Mouse (Mus musculus) macrophage (primary cell): ENCODE results near the gene Cops8. TPM values are rescaled to one million over a fixed set of nuclear protein-coding genes. Genes with fewer than 3 reads are reported as not detected.

Experiments used
- H3K27ac ChIP-seq: fragments of 350-480 bp; formaldehyde crosslinking; 2 replicates; pipeline ENCODE4 v1.9.0; 2021
- H3K36me3 ChIP-seq: fragments of 350-480 bp; formaldehyde crosslinking; 2 replicates; pipeline ENCODE4 v1.9.0; 2021; ENCODE audit errors: inconsistent target
- H3K4me3 ChIP-seq: fragments of 350-480 bp; formaldehyde crosslinking; 2 replicates; pipeline ENCODE4 v1.9.0; 2021; ENCODE audit errors: inconsistent target
- H3K79me2 ChIP-seq: fragments of 350-480 bp; formaldehyde crosslinking; 2 replicates; pipeline ENCODE4 v1.9.0; 2021; ENCODE audit errors: inconsistent target
- WGBS: methylation state at CpG from one replicate; pipeline ENCODE4 v1.1.7; 2026; ENCODE audit warnings: inconsistent platforms; ENCODE audit not compliant: missing documents; 5-methylcytosine and 5-hydroxymethylcytosine counted together
- polyA plus RNA-seq: library from polyadenylated mRNA; stranded (reverse); fragments of 250-400 nt; gene quantifications from 3 replicates; pipeline ENCODE4 v1.2.4, GENCODE M21; 2018; ENCODE audit warnings: inconsistent platforms

Cops8 gene
- polyA plus RNA-seq, 1 experiment from 2014 or later: 30.9 TPM

- peak overlapping the region; percentile 93 for H3K4me3 ChIP-seq
- H3K79me2 ChIP-seq: peaks cover 50% of the 10 kb centered on the region
- WGBS: 0% methylated on average over 26 of the region's 26 CpGs
- peaks cover 28% of the 10 kb centered on the region for H3K36me3 ChIP-seq
- peak overlapping the region; percentile 28; the same call in 1 of the 2 replicates for H3K27ac ChIP-seq
Measured at GRCm38 (mm10) chr1:90603561-90603887, 743 bp downstream of the Cops8 start.

DNA sequence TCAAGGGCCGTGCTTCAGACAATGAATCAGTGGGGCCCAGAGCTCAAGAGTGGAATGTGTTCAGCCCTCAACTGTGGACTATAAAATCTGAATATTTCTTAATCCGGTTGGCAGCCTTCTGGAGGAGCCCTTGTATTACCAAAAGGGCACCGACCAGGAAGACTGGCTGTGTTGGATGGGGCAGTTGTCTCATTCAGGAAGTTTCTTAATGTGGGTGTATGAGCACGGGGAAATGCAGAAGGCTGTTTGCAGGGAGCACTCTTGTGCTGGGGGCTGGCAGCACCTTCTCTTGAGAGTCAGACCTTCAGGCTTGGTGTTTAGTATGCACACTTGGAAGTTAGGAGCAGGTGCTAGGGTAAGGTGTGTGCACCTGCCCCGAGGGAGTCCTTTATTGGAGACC, 6.6 kb downstream of the Cops8 start:
- Histone ChIP-seq H3K36me3 (peaks cover 80% of the 10 kb centered on the region), H3K79me2 (peaks cover 46% of the 10 kb centered on the region), H3K27ac (no peak overlapping the region), H3K4me3 (no peak overlapping the region)
- WGBS: 73% methylated on average over 5 of the region's 5 CpGs

DNA sequence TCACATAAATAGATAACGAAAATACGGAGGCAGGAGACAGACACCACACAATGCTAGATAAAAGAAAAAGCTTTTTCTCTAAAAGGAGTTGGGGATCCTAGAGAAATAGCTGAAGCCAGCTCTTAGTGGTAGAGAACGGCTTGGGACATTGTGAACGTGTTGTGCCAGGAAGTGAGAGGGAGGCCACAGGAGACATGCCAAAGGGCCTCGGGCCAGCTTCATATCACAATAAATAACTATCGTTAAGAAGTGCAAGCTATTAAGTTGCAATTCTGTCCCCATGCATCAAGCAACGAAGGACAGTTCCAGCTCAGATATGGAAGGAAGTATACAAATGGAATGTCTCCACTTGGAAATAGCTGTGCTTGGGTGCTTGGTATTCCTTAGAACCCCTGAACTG, 14.5 kb downstream of the Cops8 start:
- H3K79me2 ChIP-seq: no peaks in the 10 kb centered on the region
- no peak overlapping the region for H3K4me3 ChIP-seq
- WGBS: 84% methylated on average over 7 of the region's 7 CpGs
- H3K36me3 ChIP-seq: peaks cover 15% of the 10 kb centered on the region
- H3K27ac ChIP-seq: no peak overlapping the region

DNA sequence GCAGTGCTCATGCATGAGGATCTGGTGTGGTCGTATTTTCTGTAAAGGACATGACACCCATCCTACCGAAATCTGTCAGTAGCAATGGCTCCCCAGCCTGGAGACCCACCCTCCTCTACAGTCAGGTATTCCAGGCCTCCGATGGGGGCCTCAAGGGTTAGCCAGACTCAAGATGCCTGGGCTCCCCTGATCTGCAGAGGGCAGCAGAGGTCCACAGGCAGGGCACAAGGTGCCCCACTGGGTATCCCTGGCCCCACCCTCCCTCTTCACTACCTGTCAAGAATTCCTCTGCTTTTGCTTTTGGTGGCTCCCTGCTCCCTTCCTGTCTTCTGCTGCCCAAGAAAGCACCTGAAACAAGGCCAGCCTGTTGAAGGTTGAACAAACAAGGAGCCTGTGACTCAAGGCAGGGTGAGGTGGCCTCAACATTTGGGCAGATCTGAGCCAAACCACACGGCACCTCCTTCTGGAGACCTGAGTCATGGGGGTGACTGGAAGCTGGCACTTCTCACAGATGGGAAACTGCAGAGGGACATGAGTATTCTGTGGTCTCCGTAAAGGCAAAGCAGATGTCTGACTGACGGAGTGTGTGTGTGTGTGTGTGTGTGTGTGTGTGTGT, 30.7 kb downstream of the Cops8 start:
- no peak overlapping the region for H3K4me3 ChIP-seq
- H3K36me3 ChIP-seq: no peaks in the 10 kb centered on the region
- H3K79me2 ChIP-seq: no peaks in the 10 kb centered on the region
- no peak overlapping the region for H3K27ac ChIP-seq
- WGBS: 21% methylated on average over 6 of the region's 6 CpGs

- no peak overlapping the region for H3K4me3 ChIP-seq
- 65% methylated on average over 3 of the region's 3 CpGs for WGBS
Measured at GRCm38 (mm10) chr1:90634205-90634745, 31.5 kb downstream of the Cops8 start.

DNA sequence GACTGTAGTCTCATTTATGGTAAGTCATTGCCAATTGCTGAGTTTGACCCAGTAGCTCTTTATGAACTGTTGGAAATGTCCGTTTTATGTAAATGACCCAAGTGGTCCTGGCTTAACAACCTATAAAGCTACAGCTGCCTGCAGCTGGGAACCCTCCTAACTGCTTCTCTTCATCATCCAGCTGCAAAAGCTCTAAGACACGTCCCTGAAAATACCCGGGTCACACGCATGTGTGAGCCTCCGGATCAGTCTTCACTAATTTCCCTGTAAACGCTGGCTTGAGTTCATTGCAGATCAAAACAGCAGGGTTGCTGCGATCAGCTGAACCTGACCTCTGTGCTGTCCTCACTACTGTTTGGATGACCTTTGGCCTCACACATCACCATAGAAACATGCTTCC, 35.6 kb downstream of the Cops8 start:
- Histone ChIP-seq H3K36me3 (no peaks in the 10 kb centered on the region), H3K4me3 (no peak overlapping the region), H3K79me2 (no peaks in the 10 kb centered on the region), H3K27ac (no peak overlapping the region)
- 84% methylated on average over 7 of the region's 7 CpGs for WGBS

More at GRCm38 (mm10) chr1:90634205-90634745, 31.5 kb downstream of the Cops8 start:
- H3K79me2 ChIP-seq: no peaks in the 10 kb centered on the region
- no peaks in the 10 kb centered on the region for H3K36me3 ChIP-seq
- no peak overlapping the region for H3K27ac ChIP-seq

DNA sequence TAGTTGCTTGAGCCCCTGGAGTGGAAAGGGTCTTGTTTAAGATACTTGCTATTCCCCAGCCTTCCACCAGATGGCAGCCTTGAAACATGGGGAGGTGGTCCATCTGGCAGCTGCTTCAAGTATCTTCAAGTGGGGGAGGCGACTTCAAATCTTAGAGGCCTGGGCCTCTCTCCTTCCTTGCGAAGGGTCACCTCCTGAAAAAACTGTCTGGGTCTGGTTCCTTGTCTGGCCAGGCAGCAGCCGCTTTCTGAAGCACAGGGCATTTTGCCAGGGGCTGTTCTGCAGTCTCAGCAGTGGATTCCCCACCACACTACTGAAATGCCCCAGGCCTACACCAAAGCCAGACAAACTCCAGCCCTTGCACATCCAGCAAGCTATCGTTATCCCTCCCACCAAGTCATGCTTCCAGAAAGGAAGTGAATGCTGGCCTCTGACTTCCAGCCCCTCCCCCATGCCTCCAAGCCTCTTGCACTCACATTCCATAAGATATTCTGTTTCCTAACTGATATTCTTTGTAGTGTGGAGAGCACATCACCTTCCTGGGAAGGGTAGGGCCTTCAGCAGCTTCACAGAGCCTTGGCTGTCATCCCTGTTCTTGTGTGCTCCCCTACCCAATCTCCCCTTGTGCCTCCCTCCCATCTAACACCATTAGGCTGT, 48.1 kb downstream of the Cops8 start:
- H3K27ac ChIP-seq: no peak overlapping the region
- no peak overlapping the region for H3K4me3 ChIP-seq
- 21% methylated on average over 4 of the region's 4 CpGs for WGBS
- H3K79me2 ChIP-seq: no peaks in the 10 kb centered on the region
- H3K36me3 ChIP-seq: no peaks in the 10 kb centered on the region

- no peaks in the 10 kb centered on the region for H3K79me2 ChIP-seq
- H3K27ac ChIP-seq: no peak overlapping the region
- H3K4me3 ChIP-seq: no peak overlapping the region
Measured at GRCm38 (mm10) chr1:90651781-90652180, 49.0 kb downstream of the Cops8 start.

DNA sequence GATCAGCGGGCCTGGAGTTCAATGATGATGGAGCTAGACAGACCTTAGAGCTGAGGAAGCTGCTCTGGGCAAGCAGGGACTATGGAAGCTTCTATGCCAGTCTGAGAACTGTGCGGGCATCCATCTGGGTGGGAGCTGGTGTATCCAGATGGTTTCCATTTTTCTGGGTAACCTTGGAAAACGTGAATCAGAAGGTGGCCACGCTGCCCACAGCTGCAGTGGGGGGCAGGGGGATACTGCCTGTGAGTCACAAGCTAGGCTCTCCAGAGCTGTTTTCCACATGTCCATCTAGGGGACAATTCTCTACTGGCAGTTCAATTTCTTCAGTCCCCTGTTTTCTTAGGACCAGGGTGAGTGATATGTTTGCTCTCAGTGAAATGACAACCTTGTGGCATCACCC, 49.8 kb downstream of the Cops8 start:
- 65% methylated on average over 4 of the region's 4 CpGs for WGBS
- Histone ChIP-seq H3K27ac (no peak overlapping the region), H3K4me3 (no peak overlapping the region), H3K79me2 (no peaks in the 10 kb centered on the region), H3K36me3 (no peaks in the 10 kb centered on the region)

More at GRCm38 (mm10) chr1:90651781-90652180, 49.0 kb downstream of the Cops8 start:
- no peaks in the 10 kb centered on the region for H3K36me3 ChIP-seq

GRCm38 (mm10) chr1:90656492-90657245, 53.9 kb downstream of the Cops8 start:
- H3K36me3 ChIP-seq: no peaks in the 10 kb centered on the region
- 83% methylated on average over 16 of the region's 16 CpGs for WGBS
- no peaks in the 10 kb centered on the region for H3K79me2 ChIP-seq
- no peak overlapping the region for H3K4me3 ChIP-seq
- H3K27ac ChIP-seq: no peak overlapping the region

GRCm38 (mm10) chr1:90657292-90658050, 54.7 kb downstream of the Cops8 start:
- WGBS: 69% methylated on average over 10 of the region's 10 CpGs
- Histone ChIP-seq H3K36me3 (no peaks in the 10 kb centered on the region), H3K79me2 (no peaks in the 10 kb centered on the region), H3K4me3 (no peak overlapping the region), H3K27ac (no peak overlapping the region)

GRCm38 (mm10) chr1:90658581-90658980, 55.8 kb downstream of the Cops8 start:
- H3K27ac ChIP-seq: no peak overlapping the region
- 93% methylated on average over 3 of the region's 3 CpGs for WGBS
- no peaks in the 10 kb centered on the region for H3K36me3 ChIP-seq
- H3K4me3 ChIP-seq: no peak overlapping the region
- no peaks in the 10 kb centered on the region for H3K79me2 ChIP-seq

DNA sequence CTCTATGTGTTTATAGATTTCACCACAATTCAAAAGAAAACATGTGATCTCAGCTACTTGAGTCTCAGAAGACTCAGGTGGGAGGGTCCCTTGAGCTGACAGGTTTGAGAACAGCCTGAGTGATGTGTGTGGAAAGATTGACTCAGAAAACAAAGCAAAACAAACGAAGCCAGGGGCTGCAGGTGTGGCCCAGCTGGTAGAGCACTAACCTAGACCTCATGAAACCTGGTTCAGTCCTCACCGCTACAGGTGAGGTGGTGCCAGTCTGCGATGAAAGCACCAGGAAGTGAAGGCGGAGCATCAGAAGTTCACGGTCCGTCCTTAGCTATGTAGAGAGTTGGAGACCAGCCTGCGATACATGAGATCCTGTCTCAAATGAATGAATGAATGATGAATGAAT, 57.4 kb downstream of the Cops8 start:
- Histone ChIP-seq H3K36me3 (no peaks in the 10 kb centered on the region), H3K4me3 (no peak overlapping the region), H3K79me2 (no peaks in the 10 kb centered on the region), H3K27ac (no peak overlapping the region)
- 66% methylated on average over 6 of the region's 7 CpGs for WGBS

DNA sequence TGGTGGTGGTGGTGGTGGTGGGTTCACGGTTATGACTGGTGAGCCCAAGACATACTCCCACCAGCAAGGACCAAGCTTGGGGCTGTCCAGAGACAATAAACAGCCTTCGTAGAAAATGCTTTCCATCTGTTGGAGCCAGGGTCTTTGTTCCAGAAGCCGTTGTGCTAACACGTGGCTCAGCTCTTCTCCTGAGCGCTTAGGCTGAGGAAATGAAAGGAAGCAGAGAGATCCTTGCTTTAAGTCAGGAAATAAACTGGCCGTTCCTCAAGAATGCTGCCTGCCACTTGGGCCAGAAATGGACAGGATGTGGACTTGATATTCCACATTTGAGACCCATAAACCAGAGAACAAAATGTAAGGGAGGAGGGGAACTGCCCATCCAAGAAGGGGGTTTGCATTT, 59.7 kb downstream of the Cops8 start:
- 48% methylated on average over 6 of the region's 6 CpGs for WGBS

More for the DNA sequence above, 59.7 kb downstream of the Cops8 start:
- Histone ChIP-seq H3K79me2 (no peaks in the 10 kb centered on the region), H3K36me3 (no peaks in the 10 kb centered on the region), H3K27ac (no peak overlapping the region), H3K4me3 (no peak overlapping the region)
